Mouse (Mus musculus) ovary, postnatal 14 days (tissue): ENCODE results near the gene Olfr577.

Experiments used
- DNase-seq: peaks from one replicate; pipeline ENCODE4 v3.0.0; 2022; ENCODE audit warnings: low spot score

Gene Olfr577

GRCm38 (mm10) chr7:102975843-102976242 lies at the start of gene Olfr577:
TSS of gene Olfr577 (minus strand) at chr7:102975943.
- no peak for DNase-seq

GRCm38 (mm10) chr7:102989224-102989623 lies 13.5 kb upstream of the Olfr577 start, which contains the start of gene Olfr578:
TSS of gene Olfr578 (minus strand) at chr7:102989324.
- DNase-seq: no peak

DNA sequence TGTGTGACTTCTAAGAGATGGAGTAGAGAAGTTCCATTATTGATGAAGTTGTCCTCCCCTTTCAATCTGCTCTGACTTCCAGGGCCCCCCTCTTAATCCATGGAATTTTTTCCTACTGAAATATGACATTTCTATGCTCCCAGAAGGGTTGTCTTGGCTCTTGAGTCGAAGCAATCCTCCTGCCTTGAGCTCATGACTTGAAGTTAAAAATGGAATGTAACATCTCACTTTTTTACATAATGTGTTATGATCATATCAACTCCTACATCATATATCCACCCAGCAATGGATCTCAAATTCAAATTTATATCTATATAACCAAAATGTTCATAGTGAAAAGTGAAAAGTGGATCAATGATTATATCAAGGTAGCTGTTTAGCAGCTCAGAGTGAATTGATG lies 1.3 kb downstream of the Olfr577 start:
- DNase-seq: no peak

- no peak for DNase-seq
Measured at GRCm38 (mm10) chr7:102962360-102962759, 13.4 kb downstream of the Olfr577 start, which contains the start of gene Olfr576. TSS of gene Olfr576 (plus strand) at chr7:102962660.

- DNase-seq: no peak
Measured at GRCm38 (mm10) chr7:102958593-102958992, 17.1 kb downstream of the Olfr577 start, which contains the start of gene Olfr575. TSS of gene Olfr575 (minus strand) at chr7:102958775.

GRCm38 (mm10) chr7:102958137-102958536 lies 17.6 kb downstream of the Olfr577 start:
- no peak for DNase-seq

DNA sequence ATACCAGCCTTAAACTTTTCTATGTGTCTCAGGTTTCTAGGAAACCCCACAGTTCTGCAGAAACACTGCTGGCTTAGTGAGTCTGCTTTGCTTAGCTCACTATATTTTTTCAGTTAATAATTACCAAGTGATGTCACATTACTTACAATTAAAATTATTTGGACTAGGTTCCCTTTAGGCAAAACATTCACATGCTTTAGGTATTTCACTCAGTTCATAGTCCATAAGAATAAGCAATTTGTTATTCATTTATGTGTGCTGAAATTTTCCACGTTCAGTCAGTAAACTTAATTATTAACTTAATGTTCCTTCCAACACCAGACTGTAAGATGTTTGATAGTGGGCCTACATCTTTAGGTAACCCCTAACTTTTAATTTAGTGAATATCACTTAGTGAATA lies 25.0 kb downstream of the Olfr577 start:
- no peak for DNase-seq

DNA sequence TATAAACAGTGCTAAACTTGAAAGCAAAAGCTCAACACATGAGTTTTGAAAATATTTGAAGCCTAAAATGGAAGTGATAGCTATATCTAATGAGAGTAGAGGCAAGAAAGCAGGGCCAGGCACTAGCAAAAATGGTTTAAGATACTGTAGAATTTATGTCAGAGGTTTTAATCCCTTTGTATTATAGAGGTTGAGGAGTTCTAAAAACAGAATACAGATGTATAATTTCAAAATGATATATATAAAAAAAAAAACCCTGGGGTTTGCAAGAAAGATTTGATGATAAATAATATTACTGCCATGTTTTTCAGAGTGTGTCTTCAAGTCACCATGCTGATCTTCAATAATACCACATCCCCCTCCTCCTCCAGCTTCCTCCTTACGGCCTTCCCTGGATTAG lies 27.6 kb downstream of the Olfr577 start, which contains the start of gene Olfr574:
Gene Olfr574 (plus strand): TSS at position 301 of the 400 bp plus-strand sequence.
- no peak for DNase-seq

GRCm38 (mm10) chr7:102943417-102943816 lies 32.3 kb downstream of the Olfr577 start:
- no peak for DNase-seq

DNA sequence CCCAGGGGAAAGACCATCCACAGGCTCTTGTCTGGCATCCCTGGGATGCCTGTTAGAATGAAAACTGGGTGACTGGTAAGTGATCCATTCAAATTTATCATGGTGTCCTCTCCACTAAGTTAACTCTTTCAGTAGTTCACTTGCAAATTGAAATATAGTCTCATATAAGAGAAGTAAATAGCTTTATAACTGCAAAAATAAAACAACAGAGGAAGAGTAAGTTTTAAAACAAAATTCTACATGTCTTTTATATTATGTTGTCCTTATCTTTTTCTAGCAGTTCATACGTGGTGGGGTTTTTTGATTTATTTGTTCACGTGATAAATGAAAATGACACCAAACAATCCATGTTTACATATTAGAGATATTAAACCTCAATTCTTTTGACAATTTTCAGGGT lies 33.3 kb downstream of the Olfr577 start, which contains the start of gene Olfr573-ps1:
Gene Olfr573-ps1 (minus strand): TSS at position 101 of the 400 bp plus-strand sequence.
- DNase-seq: no peak

- no peak for DNase-seq
Measured at GRCm38 (mm10) chr7:102927105-102927504, 48.6 kb downstream of the Olfr577 start.

DNA sequence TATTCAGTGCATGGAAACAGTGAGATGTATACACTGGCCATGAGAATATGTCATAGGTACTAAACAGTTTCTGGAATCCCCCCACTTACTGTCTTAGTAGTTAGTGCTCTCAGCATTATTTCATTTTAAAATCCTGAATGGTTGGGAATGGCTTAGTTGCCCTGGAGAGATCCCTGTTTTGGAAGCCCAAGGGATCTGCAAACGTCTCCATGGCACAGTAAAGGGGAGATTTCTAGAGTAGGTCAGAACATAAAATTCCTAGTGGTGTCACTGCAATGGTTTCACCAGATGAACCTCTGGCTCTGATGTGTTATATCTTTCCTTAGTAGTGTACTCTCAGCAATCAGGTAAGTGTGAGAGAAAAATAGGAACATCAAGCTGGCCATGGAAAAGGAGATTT lies 51.6 kb downstream of the Olfr577 start, which contains the start of gene Olfr572:
Gene Olfr572 (plus strand): TSS at position 301 of the 400 bp plus-strand sequence.
- DNase-seq: no peak
